Mouse (Mus musculus): ENCODE results near the gene Olfr1110. TPM values are rescaled to one million over a fixed set of nuclear protein-coding genes. Genes with fewer than 3 reads are reported as not detected.

Olfr1110 gene
- not detected for polyA plus RNA-seq (2017; shearing (Covaris generic))

DNA sequence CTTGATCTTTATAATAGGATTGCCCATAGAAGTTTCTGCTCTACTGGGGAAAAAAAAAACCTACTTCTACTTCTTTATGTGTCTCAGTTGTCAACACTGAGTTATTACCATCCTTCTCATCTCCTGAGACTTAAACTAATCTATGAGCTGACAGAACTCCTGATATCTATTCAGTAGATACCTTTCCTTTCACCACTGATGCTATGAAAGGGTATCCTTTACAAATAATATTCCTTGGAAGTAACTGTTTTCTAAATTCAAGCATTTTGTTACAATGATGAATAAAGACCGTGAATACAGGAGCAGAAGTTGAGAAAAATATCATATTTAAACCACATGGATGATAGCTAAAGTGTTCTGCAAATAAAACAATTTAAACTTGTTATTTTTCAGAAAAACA lies at the start of gene Olfr1110:
Gene Olfr1110, minus strand, starts transcription at position 101 of the 400 bp plus-strand sequence.

DNA sequence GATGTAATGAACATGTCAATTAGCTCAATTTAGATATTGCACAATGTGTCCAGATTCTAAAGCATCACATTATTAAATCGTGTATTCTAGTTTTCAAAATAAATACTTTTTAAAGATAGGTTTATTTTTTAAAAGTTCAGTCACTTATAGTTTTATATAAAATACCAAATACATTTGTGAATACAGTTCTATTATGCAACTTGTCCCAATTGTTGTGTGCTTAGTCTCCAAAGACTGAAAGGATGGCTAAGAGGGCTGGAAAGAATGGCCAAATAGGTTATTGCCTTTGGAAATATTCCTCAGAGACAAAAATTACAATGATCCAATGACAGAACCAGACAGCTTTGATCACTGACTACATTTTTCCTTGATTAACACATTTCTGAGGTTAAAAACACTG lies 47.4 kb upstream of the Olfr1110 start, which contains the start of gene Olfr1112:
Gene Olfr1112, plus strand, starts transcription at position 301 of the 400 bp plus-strand sequence.

GRCm38 (mm10) chr2:87152524-87152923 lies 12.4 kb upstream of the Olfr1110 start, which contains the start of gene Olfr1111:
Gene Olfr1111, minus strand, starts transcription at chr2:87152624.

GRCm38 (mm10) chr2:87114467-87114866 lies 25.6 kb downstream of the Olfr1110 start, which contains the start of gene Olfr259:
Gene Olfr259, minus strand, starts transcription at chr2:87114567.

GRCm38 (mm10) chr2:87095908-87096307 lies 44.2 kb downstream of the Olfr1110 start, which contains the start of gene Olfr1109:
Gene Olfr1109, minus strand, starts transcription at chr2:87096008.

Other genes starting within 250 kb of the Olfr1110 start
- gene Olfr1097, start 248.1 kb downstream of the Olfr1110 start, polyA plus RNA-seq (2017; shearing (Covaris generic)): under 1 TPM in 1 of 2 experiments, not detected in 1; 0.07 TPM
- under 1 TPM in 1 of 2 experiments, not detected in 1; 0.36 TPM for gene Olfr1098, start 215.8 kb downstream of the Olfr1110 start, polyA plus RNA-seq (2017; shearing (Covaris generic))
- not detected for gene Olfr1099, start 179.6 kb downstream of the Olfr1110 start, polyA plus RNA-seq (2017; shearing (Covaris generic))
- gene Olfr1100, start 160.3 kb downstream of the Olfr1110 start, polyA plus RNA-seq (2017; shearing (Covaris generic)): not detected
- not detected for gene Olfr1101, start 149.1 kb downstream of the Olfr1110 start, polyA plus RNA-seq (2017; shearing (Covaris generic))
- gene Olfr1102, start 141.9 kb downstream of the Olfr1110 start, polyA plus RNA-seq (2017; shearing (Covaris generic)): under 1 TPM in 1 of 2 experiments, not detected in 1; 0.62 TPM
- not detected for gene Olfr1104, start 113.2 kb downstream of the Olfr1110 start, polyA plus RNA-seq (2017; shearing (Covaris generic))
- under 1 TPM; 0.07 to 0.67 TPM for gene Olfr1105, start 103.8 kb downstream of the Olfr1110 start, polyA plus RNA-seq (2017; shearing (Covaris generic))
- not detected for gene Olfr1106, start 88.0 kb downstream of the Olfr1110 start, polyA plus RNA-seq (2017; shearing (Covaris generic))
- under 1 TPM in 1 of 2 experiments, not detected in 1; 0.27 TPM for gene Olfr1107, start 64.5 kb downstream of the Olfr1110 start, polyA plus RNA-seq (2017; shearing (Covaris generic))
- under 1 TPM; 0.11 to 0.34 TPM for gene Olfr1109, start 44.3 kb downstream of the Olfr1110 start, polyA plus RNA-seq (2017; shearing (Covaris generic))
- not detected for gene Olfr259, start 25.7 kb downstream of the Olfr1110 start, polyA plus RNA-seq (2017; shearing (Covaris generic))
- not detected for gene Olfr1111, start 12.3 kb upstream of the Olfr1110 start, polyA plus RNA-seq (2017; shearing (Covaris generic))
- gene Olfr1112, start 47.5 kb upstream of the Olfr1110 start, polyA plus RNA-seq (2017; shearing (Covaris generic)): not detected
- gene Olfr1113, start 68.7 kb upstream of the Olfr1110 start, polyA plus RNA-seq (2017; shearing (Covaris generic)): not detected
- not detected for gene Olfr1115, start 107.7 kb upstream of the Olfr1110 start, polyA plus RNA-seq (2017; shearing (Covaris generic))
- under 1 TPM; 0.06 to 0.15 TPM for gene Olfr1116, start 127.2 kb upstream of the Olfr1110 start, polyA plus RNA-seq (2017; shearing (Covaris generic))
- gene Olfr1118, start 167.3 kb upstream of the Olfr1110 start, polyA plus RNA-seq (2017; shearing (Covaris generic)): not detected
- under 1 TPM; 0.11 to 0.24 TPM for gene Olfr1120, start 214.5 kb upstream of the Olfr1110 start, polyA plus RNA-seq (2017; shearing (Covaris generic))
- under 1 TPM in 1 of 2 experiments, not detected in 1; 0.42 TPM for gene Olfr1121, start 229.6 kb upstream of the Olfr1110 start, polyA plus RNA-seq (2017; shearing (Covaris generic))
- gene Olfr1122, start 245.5 kb upstream of the Olfr1110 start, polyA plus RNA-seq (2017; shearing (Covaris generic)): 1 to 10 TPM in 1 of 2 experiments, under 1 TPM in 1; 0.41 to 1.8 TPM

Data from inflammation-experienced regulatory T-cells (primary cell).